Mouse (Mus musculus): Measurements from ENCODE around the gene Arih1.

DNA sequence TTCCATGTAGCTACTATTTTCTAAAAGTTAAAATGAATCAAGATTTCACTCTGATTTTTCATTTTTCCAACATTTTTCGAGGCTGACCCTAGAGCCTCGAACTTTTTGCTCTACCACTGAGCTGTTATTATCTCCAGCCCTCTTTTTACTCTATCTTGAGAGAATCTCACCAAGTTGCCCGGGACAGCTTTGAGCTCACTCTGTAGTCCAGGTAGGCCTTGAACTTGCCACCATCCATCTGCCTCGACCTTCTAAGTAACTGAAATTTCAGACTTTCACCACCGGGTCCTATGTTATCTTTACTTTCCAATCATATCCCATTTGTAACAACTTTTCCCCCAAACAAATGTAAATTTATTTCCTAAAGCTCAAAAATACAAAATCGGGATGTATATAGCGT lies 1.7 kb downstream of the Arih1 start:
- TF ChIP-seq POLR2A (IDR thresholded peaks at IDR 0.05; ENCODE audit: insufficient read depth, low read depth, low read length) (no peak), CTCF (IDR thresholded peaks at IDR 0.05; ENCODE audit: insufficient read depth, low read depth, low read length) (no peak)

All from olfactory bulb, adult 2 months (tissue).